Mouse (Mus musculus): Measurements from ENCODE around the gene Phf3. TPM values are rescaled to one million over a fixed set of nuclear protein-coding genes. Genes with fewer than 3 reads are reported as not detected.

Gene Phf3
- polyA plus RNA-seq, 1 experiment from 2014 or later = 25.0 TPM

Other genes with a start within 250 kb of the Phf3 start
- not detected in 2 replicates for gene AC153137.1, start 104.0 kb upstream of the Phf3 start, polyA plus RNA-seq (2016; fragmentation: Nextera tagmentation; extraction: Ambion mirVana)